Mouse (Mus musculus) midbrain, embryonic 11.5 days (tissue): ENCODE results near the gene Zfhx3. TPM values are rescaled to one million over a fixed set of nuclear protein-coding genes. Genes with fewer than 3 reads are reported as not detected.

ENCODE experiments used
- ATAC-seq: fragments of 200-750 bp; cut with Nextera tagmentation; 2 replicates; pipeline ENCODE4 v1.8.0; 2017; ENCODE audit warnings: moderate TSS enrichment, moderate library complexity; ENCODE audit not compliant: low FRiP score
- DNase-seq: peaks from one replicate; pipeline ENCODE4 v3.0.0; 2015; ENCODE audit warnings: low spot score; ENCODE audit errors: missing footprints
- H3K27ac ChIP-seq: fragments of 300-500 bp; sonication (generic); 2 replicates; pipeline ENCODE4 v1.5.1; 2014; ENCODE audit warnings: low read depth, low read length
- H3K27me3 ChIP-seq: fragments of 300-500 bp; sonication (generic); 2 replicates; pipeline ENCODE4 v1.6.1; 2014; ENCODE audit warnings: mild to moderate bottlenecking, low read length, moderate library complexity, mixed read lengths; ENCODE audit not compliant: control insufficient read depth, insufficient read depth
- H3K36me3 ChIP-seq: fragments of 300-500 bp; sonication (generic); 2 replicates; pipeline ENCODE4 v1.6.1; 2014; ENCODE audit warnings: mild to moderate bottlenecking, low read length, moderate library complexity, mixed read lengths; ENCODE audit not compliant: control insufficient read depth, insufficient read depth
- H3K4me1 ChIP-seq: fragments of 300-500 bp; sonication (generic); 2 replicates; pipeline ENCODE4 v1.6.1; 2014; ENCODE audit warnings: low read length; ENCODE audit not compliant: control insufficient read depth, insufficient read depth
- H3K4me2 ChIP-seq: fragments of 300-500 bp; sonication (generic); 2 replicates; pipeline ENCODE4 v1.6.1; 2014; ENCODE audit warnings: mild to moderate bottlenecking, moderate library complexity
- H3K4me3 ChIP-seq: fragments of 300-500 bp; sonication (generic); 2 replicates; pipeline ENCODE4 v1.5.1; 2014; ENCODE audit warnings: low read depth, low read length
- H3K9ac ChIP-seq: fragments of 300-500 bp; sonication (generic); 2 replicates; pipeline ENCODE4 v1.6.1; 2014; ENCODE audit warnings: low read length
- H3K9me3 ChIP-seq: fragments of 300-500 bp; sonication (generic); 2 replicates; pipeline ENCODE4 v1.6.1; 2016; ENCODE audit warnings: low read length; ENCODE audit not compliant: control insufficient read depth
- WGBS: fragments of 180-500 bp; shearing (Covaris S2); extraction: QIAGEN DNeasy Blood & Tissue Kit; methylation state at CpG from one replicate; pipeline ENCODE4 v1.1.7; 2014; 5-methylcytosine and 5-hydroxymethylcytosine counted together
- polyA plus RNA-seq: library from polyadenylated mRNA; unstranded; fragments of >200 nt; fragmentation: Nextera tagmentation; extraction: Ambion mirVana; gene quantifications from 2 replicates; pipeline ENCODE4 v1.2.1, GENCODE M21; 2014

The Zfhx3 gene
- polyA plus RNA-seq, 1 experiment from 2014 or later, result 23.4 TPM

DNA sequence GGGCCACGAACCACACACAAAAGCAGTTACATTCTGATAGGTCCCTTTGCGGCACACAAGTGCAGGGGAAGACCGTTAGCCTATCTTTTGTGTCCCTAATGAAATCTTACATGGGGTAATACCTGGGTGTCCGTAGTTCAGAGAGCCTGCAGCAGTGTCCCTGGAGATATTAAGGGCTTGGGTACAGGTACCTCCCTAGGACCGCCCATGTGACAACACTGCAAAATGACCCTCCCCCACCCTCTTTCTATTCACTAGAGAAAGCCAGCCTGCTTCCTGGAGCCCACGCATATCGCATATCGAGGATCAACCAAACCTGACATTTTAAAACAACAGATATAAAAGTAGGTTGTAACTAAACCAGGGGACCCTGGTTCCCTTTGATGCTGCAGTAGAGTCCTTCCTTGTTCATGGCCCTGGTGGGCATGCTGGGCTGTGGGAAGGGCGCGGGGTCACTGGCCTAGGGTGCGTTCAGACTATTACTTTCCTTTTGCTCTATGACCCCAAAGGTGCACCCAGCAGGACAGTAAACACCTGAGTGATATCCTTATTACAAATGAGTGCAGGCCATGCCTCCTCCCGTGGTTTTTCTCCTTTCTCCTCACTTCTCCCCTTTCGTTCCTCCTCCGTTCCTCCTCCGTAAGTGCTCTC is 206.3 kb downstream of the Zfhx3 start:
- Histone ChIP-seq H3K9ac (no peak overlapping the region), H3K27me3 (no peaks in the 10 kb centered on the region), H3K9me3 (no peaks in the 10 kb centered on the region), H3K4me2 (no peak overlapping the region), H3K36me3 (no peaks in the 10 kb centered on the region), H3K4me1 (no peaks in the 10 kb centered on the region), H3K4me3 (no peak overlapping the region), H3K27ac (no peak overlapping the region)
- WGBS, result 78% methylated on average over 15 of the region's 15 CpGs
- DNase-seq, result no peak
- ATAC-seq, result no peak

DNA sequence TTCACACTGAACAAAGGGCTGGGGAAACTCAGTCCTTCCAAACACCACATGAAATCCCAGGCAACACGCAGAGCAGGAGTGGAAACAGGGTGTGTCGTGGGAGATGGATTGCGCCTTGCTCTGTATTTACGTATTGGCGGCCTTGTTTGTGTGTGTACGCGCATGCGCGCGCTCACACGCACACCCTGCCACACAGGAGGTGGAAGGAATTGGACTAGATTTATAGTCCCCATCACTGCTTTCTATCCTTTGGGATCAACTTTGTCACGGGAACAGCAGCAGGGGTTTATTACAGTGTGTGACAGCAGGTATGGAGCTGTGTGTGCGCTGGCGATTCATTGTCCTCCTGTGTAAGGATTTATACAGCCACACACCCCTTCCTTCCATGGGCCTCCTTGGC is 228.4 kb downstream of the Zfhx3 start:
- H3K27ac ChIP-seq, result no peak overlapping the region
- no peak overlapping the region for H3K4me2 ChIP-seq
- no peaks in the 10 kb centered on the region for H3K9me3 ChIP-seq
- WGBS, result 90% methylated on average over 14 of the region's 14 CpGs
- H3K27me3 ChIP-seq, result no peaks in the 10 kb centered on the region
- H3K9ac ChIP-seq, result no peak overlapping the region
- no peak overlapping the region for H3K4me3 ChIP-seq
- DNase-seq (no peak), ATAC-seq (no peak)
- no peaks in the 10 kb centered on the region for H3K36me3 ChIP-seq
- H3K4me1 ChIP-seq, result no peaks in the 10 kb centered on the region

DNA sequence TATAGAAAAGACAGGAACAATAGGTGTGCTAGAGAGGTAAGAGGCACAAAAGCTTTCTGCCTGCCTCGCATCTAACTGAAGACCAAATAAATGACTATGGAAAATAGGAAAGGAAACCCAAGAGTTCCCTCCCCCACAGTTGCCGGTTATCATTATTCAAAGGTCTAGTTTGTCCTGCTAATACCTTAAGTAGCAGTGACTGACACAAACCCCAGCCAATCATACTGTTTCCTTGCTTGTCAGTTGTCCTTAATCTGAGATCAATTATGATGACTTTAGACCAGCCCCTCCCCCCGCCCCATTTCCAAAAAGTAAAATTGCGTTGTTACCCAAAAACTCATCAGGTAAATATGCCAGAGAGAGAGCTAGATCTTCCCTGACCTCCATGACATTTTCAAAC is 240.9 kb downstream of the Zfhx3 start:
- Histone ChIP-seq H3K4me2 (no peak overlapping the region), H3K27me3 (no peaks in the 10 kb centered on the region), H3K36me3 (no peaks in the 10 kb centered on the region), H3K9me3 (no peaks in the 10 kb centered on the region), H3K27ac (no peak overlapping the region), H3K4me1 (no peaks in the 10 kb centered on the region), H3K4me3 (no peak overlapping the region), H3K9ac (no peak overlapping the region)
- no peak for ATAC-seq
- DNase-seq, result peak; percentile 81
- 79% methylated on average over 4 of the region's 4 CpGs for WGBS

DNA sequence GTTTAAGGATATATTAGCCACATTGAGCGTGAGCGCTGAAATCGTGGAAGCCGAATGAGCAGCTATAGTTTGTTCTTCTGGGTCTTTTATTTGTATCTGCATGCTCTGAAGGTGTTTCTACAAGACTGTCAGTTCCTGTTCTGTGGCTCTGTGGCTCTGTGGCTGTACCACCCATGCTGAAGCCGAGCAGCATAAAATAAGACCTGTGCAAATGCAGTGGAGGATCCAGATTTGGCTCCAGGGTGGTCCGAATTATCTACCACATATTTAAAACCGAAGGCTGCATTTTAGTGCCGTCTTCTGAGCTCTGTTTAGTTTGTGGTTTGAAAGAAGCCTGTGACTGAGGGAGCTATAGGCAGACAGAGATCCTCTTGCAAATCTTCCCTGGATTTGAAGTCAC is 241.5 kb downstream of the Zfhx3 start:
- ATAC-seq (no peak), DNase-seq (peak; percentile 64)
- Histone ChIP-seq H3K27ac (no peak overlapping the region), H3K4me3 (no peak overlapping the region), H3K9ac (no peak overlapping the region), H3K4me2 (no peak overlapping the region), H3K36me3 (no peaks in the 10 kb centered on the region), H3K27me3 (no peaks in the 10 kb centered on the region), H3K9me3 (no peaks in the 10 kb centered on the region), H3K4me1 (no peaks in the 10 kb centered on the region)
- WGBS, result 83% methylated on average over 8 of the region's 8 CpGs

DNA sequence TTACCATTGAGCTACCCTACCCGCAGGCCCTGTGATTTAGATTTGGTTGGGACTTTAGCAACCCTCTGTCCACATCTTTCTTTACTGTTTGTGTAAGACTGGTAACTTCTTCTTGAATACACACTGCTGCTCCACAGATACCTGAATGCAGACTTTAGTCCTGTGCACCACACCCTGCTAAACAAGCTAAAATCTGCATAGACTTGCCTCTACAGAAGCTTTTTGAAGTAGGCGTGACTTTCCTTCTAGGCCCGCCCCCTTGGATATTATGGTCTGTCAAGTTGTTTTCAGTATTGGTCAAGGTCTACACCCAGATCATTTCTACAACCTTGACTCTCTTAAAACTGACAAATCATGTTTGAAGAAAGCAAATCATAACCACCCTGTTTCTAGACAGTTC is 243.8 kb downstream of the Zfhx3 start:
- Histone ChIP-seq H3K36me3 (no peaks in the 10 kb centered on the region), H3K9me3 (no peaks in the 10 kb centered on the region), H3K4me3 (no peak overlapping the region), H3K9ac (no peak overlapping the region), H3K4me1 (no peaks in the 10 kb centered on the region), H3K27ac (no peak overlapping the region), H3K27me3 (no peaks in the 10 kb centered on the region), H3K4me2 (no peak overlapping the region)
- WGBS, result 86% methylated on average over 3 of the region's 3 CpGs
- ATAC-seq, result no peak
- peak; percentile 67 for DNase-seq

DNA sequence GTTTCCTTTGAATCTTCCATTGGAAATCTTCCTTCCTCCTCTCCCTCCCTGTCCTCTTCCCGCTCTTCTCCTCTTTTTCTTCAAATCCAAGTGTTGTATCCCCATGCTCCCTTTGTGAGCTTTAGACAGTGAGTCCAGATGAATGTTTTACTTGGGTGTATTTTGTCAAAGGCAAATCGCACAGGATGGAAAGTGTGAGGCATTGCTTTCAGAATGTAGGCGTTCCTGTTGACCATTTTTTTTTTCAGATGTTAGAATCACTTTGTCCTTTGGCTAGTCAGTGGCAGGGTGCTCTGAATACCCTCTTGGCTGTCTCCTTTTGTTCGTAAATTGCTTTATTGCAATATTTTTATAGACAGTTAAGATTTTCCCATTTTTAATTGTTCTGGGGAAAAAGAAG is 245.6 kb downstream of the Zfhx3 start:
- 80% methylated on average over 4 of the region's 4 CpGs for WGBS
- no peak overlapping the region for H3K27ac ChIP-seq
- H3K36me3 ChIP-seq, result no peaks in the 10 kb centered on the region
- no peak overlapping the region for H3K4me2 ChIP-seq
- H3K27me3 ChIP-seq, result no peaks in the 10 kb centered on the region
- DNase-seq, result peak; percentile 44
- no peaks in the 10 kb centered on the region for H3K9me3 ChIP-seq
- no peaks in the 10 kb centered on the region for H3K4me1 ChIP-seq
- ATAC-seq, result no peak
- no peak overlapping the region for H3K9ac ChIP-seq
- H3K4me3 ChIP-seq, result no peak overlapping the region

DNA sequence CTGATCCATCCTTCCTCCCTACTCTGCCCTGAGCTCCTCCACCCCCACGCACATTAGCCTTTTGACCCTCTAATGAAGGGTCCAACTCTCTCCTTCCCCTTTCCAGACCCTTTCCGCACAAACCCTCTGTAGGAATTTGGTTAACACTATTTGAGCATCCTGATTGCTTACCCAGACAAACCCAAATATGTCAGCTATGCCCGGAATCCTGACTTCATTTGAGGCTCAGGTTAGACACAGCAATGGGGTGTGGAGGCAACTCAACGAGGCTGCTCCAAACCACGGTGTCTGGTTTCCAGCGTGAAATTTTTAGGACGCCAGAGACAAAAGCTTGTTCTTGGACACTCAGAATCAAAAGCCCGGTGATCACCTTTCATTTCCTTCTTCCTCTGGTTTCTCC is 252.1 kb downstream of the Zfhx3 start:
- DNase-seq (peak; percentile 75), ATAC-seq (no peak)
- Histone ChIP-seq H3K27ac (no peak overlapping the region), H3K36me3 (no peaks in the 10 kb centered on the region), H3K27me3 (no peaks in the 10 kb centered on the region), H3K4me2 (no peak overlapping the region), H3K9ac (no peak overlapping the region), H3K9me3 (no peaks in the 10 kb centered on the region), H3K4me3 (no peak overlapping the region), H3K4me1 (no peaks in the 10 kb centered on the region)
- WGBS, result 36% methylated on average over 8 of the region's 8 CpGs

DNA sequence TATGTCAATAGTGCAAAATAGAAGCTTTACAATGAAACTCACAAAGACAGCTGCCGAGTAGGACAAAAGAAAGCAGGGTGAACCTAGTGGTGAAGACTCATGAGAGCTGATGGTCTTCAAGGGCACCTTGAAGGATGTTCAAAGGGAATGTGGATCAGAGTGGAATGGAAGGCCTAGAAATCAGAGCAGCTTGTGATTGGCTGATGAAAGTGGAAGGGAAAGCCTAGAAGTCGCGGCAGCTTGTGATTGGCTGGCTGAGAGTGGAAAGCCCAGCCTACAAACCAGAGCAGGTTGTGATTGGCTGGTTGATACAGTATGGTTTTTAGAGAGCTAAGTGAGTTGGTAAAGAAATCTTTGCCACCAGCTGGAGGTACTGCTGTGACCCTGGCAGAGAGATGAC is 272.6 kb downstream of the Zfhx3 start:
- Histone ChIP-seq H3K9me3 (no peaks in the 10 kb centered on the region), H3K27me3 (no peaks in the 10 kb centered on the region), H3K36me3 (no peaks in the 10 kb centered on the region), H3K4me3 (no peak overlapping the region), H3K4me2 (no peak overlapping the region), H3K27ac (no peak overlapping the region), H3K9ac (no peak overlapping the region), H3K4me1 (peaks cover 9% of the 10 kb centered on the region)
- DNase-seq, result no peak
- ATAC-seq, result no peak
- 90% methylated on average over 3 of the region's 3 CpGs for WGBS

DNA sequence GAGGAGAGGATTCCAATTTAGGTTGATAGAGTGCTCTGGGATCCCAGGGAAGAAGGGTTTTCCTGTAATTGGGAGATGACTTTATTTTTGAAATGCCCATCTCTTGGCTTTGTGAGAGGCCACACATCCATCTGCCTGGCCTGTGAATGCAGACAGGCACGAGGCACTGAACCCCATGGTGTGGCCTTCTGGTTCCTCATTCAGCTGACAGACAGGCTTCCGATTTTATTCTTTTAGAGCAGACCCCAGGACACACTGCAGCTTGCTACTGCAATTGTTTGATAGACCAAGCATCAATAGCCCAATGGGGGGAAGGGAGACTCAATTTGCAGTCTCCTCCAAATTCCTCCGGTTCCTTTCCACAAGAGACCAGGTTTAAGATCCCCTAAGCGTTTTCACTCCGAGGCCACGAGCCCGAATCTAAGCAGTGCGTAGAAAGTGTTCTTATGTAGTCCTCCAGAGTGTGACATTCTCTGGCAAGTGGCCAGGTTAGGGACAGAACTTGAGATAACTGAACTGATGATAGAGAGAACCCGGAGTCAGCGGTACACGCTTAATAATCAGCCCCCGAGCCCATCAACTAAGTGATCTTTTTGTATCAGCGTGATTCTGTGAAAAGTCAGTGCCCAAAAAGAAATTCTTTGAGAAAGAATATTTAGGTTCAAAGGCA is 275.9 kb downstream of the Zfhx3 start:
- no peak for DNase-seq
- H3K4me2 ChIP-seq, result no peak overlapping the region
- H3K9me3 ChIP-seq, result no peaks in the 10 kb centered on the region
- no peak overlapping the region for H3K4me3 ChIP-seq
- H3K36me3 ChIP-seq, result no peaks in the 10 kb centered on the region
- no peak overlapping the region for H3K27ac ChIP-seq
- WGBS, result 41% methylated on average over 13 of the region's 13 CpGs
- H3K4me1 ChIP-seq, result peaks cover 9% of the 10 kb centered on the region
- peak overlapping the region; percentile 24; the same call in 1 of the 2 replicates for H3K9ac ChIP-seq
- H3K27me3 ChIP-seq, result no peaks in the 10 kb centered on the region
- ATAC-seq, result no peak
